Mouse (Mus musculus) heart, postnatal 14 days (tissue): ENCODE measurements around the gene Ifitm3. TPM values are rescaled to one million over a fixed set of nuclear protein-coding genes. Genes with fewer than 3 reads are reported as not detected.
"Not testable (repeated sequence)": the region's sequence is repeated elsewhere in the genome, so short reads cannot be mapped to it uniquely, and the experiment has no call there.

Experiments
- DNase-seq, 2 experiments: peaks; one replicate each; pipeline ENCODE4 v3.0.0; 2021 to 2022
- intact Hi-C: fragments of 180-260 bp; cut with DNase I; formaldehyde crosslinking; loops from one replicate; pipeline ENCODE4 v1.15.1; 2025
- total RNA-seq, 2 experiments: library from RNA; stranded (reverse); gene quantifications; 2 replicates each; pipeline ENCODE4 v1.2.3; 2021

The Ifitm3 gene
- total RNA-seq, 2 experiments from 2014 or later = 95.6 to 96.3 TPM

GRCm38 (mm10) chr7:140970931-140971330 is 39.6 kb downstream of the Ifitm3 start:
- no peak for DNase-seq
- intact Hi-C loops = loop anchor here (5.0 kb wide), 1 partner anchor 36 kb away; no protein-coding TSS in a partner anchor

GRCm38 (mm10) chr7:140968710-140969109 is 41.9 kb downstream of the Ifitm3 start:
- intact Hi-C loops, DNase-seq: not testable (repeated sequence)

GRCm38 (mm10) chr7:140967862-140968591 is 42.5 kb downstream of the Ifitm3 start:
- DNase-seq = no peak
- intact Hi-C loops = no loop called here

- no peak for DNase-seq
- intact Hi-C loops = no loop called here
Measured at GRCm38 (mm10) chr7:140966921-140967320, 43.6 kb downstream of the Ifitm3 start, which contains the start of gene Ifitm1. Ifitm1 (plus strand) TSS chr7:140967221.

- intact Hi-C loops = loop anchor here (5.0 kb wide), 1 partner anchor 210 kb away; the partner anchor contains the start of gene Rnh1
- no peak for DNase-seq
Measured at GRCm38 (mm10) chr7:140962733-140963132, 47.8 kb downstream of the Ifitm3 start.

- DNase-seq = no peak
- intact Hi-C loops = loop anchor here (5.0 kb wide), 1 partner anchor 211 kb away; the partner anchor contains the start of gene Rnh1
Measured at GRCm38 (mm10) chr7:140961416-140961815, 49.2 kb downstream of the Ifitm3 start.

- intact Hi-C loops = loop anchor here (5.0 kb wide), 1 partner anchor 212 kb away; the partner anchor contains the start of gene Rnh1
- DNase-seq = no peak
Measured at GRCm38 (mm10) chr7:140960026-140960425, 50.5 kb downstream of the Ifitm3 start.

Other genes starting within 250 kb of the Ifitm3 start
- gene Cyp2e1, start 247.0 kb downstream of the Ifitm3 start, total RNA-seq = 1 to 10 TPM in 1 of 2 experiments, under 1 TPM in 1; 0.93 to 5.7 TPM
- not detected for gene Syce1, start 222.9 kb downstream of the Ifitm3 start, total RNA-seq
- gene Zfp941, start 188.6 kb downstream of the Ifitm3 start, total RNA-seq = under 1 TPM; 0.22 to 0.36 TPM
- gene Urah, start 175.8 kb downstream of the Ifitm3 start, total RNA-seq = not detected
- 1 to 10 TPM; 6.2 to 8.4 TPM for gene Scgb1c1, start 165.2 kb downstream of the Ifitm3 start, total RNA-seq
- not detected for gene Odf3, start 163.0 kb downstream of the Ifitm3 start, total RNA-seq
- gene Gm45785, start 154.4 kb downstream of the Ifitm3 start, total RNA-seq = not detected
- gene Ric8a, start 153.8 kb downstream of the Ifitm3 start, total RNA-seq = 10 to 100 TPM; 23.7 to 24.5 TPM
- 10 to 100 TPM; 11.3 to 12.5 TPM for gene Bet1l, start 153.2 kb downstream of the Ifitm3 start, total RNA-seq
- gene Psmd13, start 128.8 kb downstream of the Ifitm3 start, total RNA-seq = 10 to 100 TPM; 92.6 to 92.8 TPM
- gene Sirt3, start 128.5 kb downstream of the Ifitm3 start, total RNA-seq = 10 to 100 TPM; 54.6 to 56.2 TPM
- 1,000 to 10,000 TPM; 2,004 to 2,091 TPM for gene Cox8b, start 110.3 kb downstream of the Ifitm3 start, total RNA-seq
- gene Nlrp6, start 89.9 kb downstream of the Ifitm3 start, total RNA-seq = not detected
- gene Pgghg, start 69.4 kb downstream of the Ifitm3 start, total RNA-seq = 1 to 10 TPM; 7.4 to 7.7 TPM
- gene Ifitm5, start 60.5 kb downstream of the Ifitm3 start, total RNA-seq = under 1 TPM; 0.38 to 0.80 TPM
- not detected for gene Gm45717, start 54.8 kb downstream of the Ifitm3 start, total RNA-seq
- 100 to 1,000 TPM; 130 TPM for gene Ifitm2, start 54.8 kb downstream of the Ifitm3 start, total RNA-seq
- 1 to 10 TPM; 3.1 to 4.2 TPM for gene Ifitm1, start 43.5 kb downstream of the Ifitm3 start, total RNA-seq
- 1 to 10 TPM in 1 of 2 experiments, under 1 TPM in 1; 0.34 to 1.1 TPM for gene Ifitm6, start 7.2 kb upstream of the Ifitm3 start, total RNA-seq
- not detected for gene Gm17387, start 18.4 kb upstream of the Ifitm3 start, total RNA-seq
- gene B4galnt4, start 50.3 kb upstream of the Ifitm3 start, total RNA-seq = under 1 TPM; 0.07 to 0.14 TPM
- gene Pkp3, start 67.4 kb upstream of the Ifitm3 start, total RNA-seq = under 1 TPM; 0.43 to 0.95 TPM
- 1 to 10 TPM; 8.0 to 8.1 TPM for gene Sigirr, start 89.8 kb upstream of the Ifitm3 start, total RNA-seq
- under 1 TPM; 0.10 to 0.29 TPM for gene Ano9, start 107.0 kb upstream of the Ifitm3 start, total RNA-seq
- gene Ptdss2, start 111.6 kb upstream of the Ifitm3 start, total RNA-seq = 10 to 100 TPM; 35.9 to 38.7 TPM
- gene Rnh1, start 162.1 kb upstream of the Ifitm3 start, total RNA-seq = 10 to 100 TPM; 60.8 to 70.2 TPM
- gene Hras, start 183.2 kb upstream of the Ifitm3 start, total RNA-seq = 100 to 1,000 TPM; 101 to 104 TPM
- 1 to 10 TPM; 2.6 to 3.6 TPM for gene Lrrc56, start 183.4 kb upstream of the Ifitm3 start, total RNA-seq
- gene Lmntd2, start 203.3 kb upstream of the Ifitm3 start, total RNA-seq = not detected
- 1 to 10 TPM; 1.2 to 1.5 TPM for gene Rassf7, start 205.1 kb upstream of the Ifitm3 start, total RNA-seq
- 10 to 100 TPM; 43.4 to 44.3 TPM for gene Phrf1, start 218.0 kb upstream of the Ifitm3 start, total RNA-seq